ENCODE assay signal across 13 mouse cellular contexts in genomic region chr6:51710153-51710552, GRCm38 (mm10).
DNase-seq lines count a peak whose midpoint lies in the region; ATAC-seq and TF ChIP-seq lines count a peak whose summit lies in the region.
"Had no signal": no experiment of that assay in that cellular context is flagged by ENCODE, and none has a peak within 500 bp of the region (broad histone marks: within the 10 kb centered on the region; RNA-seq: fewer than 3 reads in every experiment).

No protein-coding gene starts in this region.

- no peaks in the 10 kb centered on the region for H3K27me3 ChIP-seq in kidney, embryonic 16.5 days (ENCODE audit: insufficient read depth, low read length)
- H3K27me3 ChIP-seq in neural tube, embryonic 15.5 days (replicated peaks): no peaks in the 10 kb centered on the region
- H3K27me3 ChIP-seq in hindbrain, embryonic 13.5 days: no peaks in the 10 kb centered on the region
- H3K27me3 ChIP-seq in stomach, postnatal 0 days (ENCODE audit: control insufficient read depth, insufficient read depth, low read length): no peaks in the 10 kb centered on the region
- H3K27me3 ChIP-seq: embryonic facial prominence, embryonic 15.5 days; forebrain, embryonic 15.5 days; liver, embryonic 15.5 days; midbrain, embryonic 12.5 days; stomach, embryonic 15.5 days had no signal

- no peak for ATAC-seq in kidney, embryonic 16.5 days (ENCODE audit: low FRiP score, low TSS enrichment)
- ATAC-seq in neural tube, embryonic 15.5 days (ENCODE audit: low FRiP score): no peak
- no peak for ATAC-seq in hindbrain, embryonic 13.5 days (ENCODE audit: low FRiP score)
- ATAC-seq in stomach, postnatal 0 days (ENCODE audit: low FRiP score, low TSS enrichment): no peak
- ATAC-seq in megakaryocyte progenitor cell, adult 5-6 weeks (replicated peaks; ENCODE audit: poor library complexity): no peak
- ATAC-seq: forebrain, embryonic 15.5 days had no signal

- DNase-seq in kidney, postnatal 10 days: peak; percentile 28
- DNase-seq in neural tube, embryonic 10.5 days (ENCODE audit: extremely low spot score, low spot score): peak; percentile 29
- no peak for DNase-seq in stomach, postnatal 0 days (ENCODE audit: low spot score)

- 53% methylated on average over 5 of the region's 5 CpGs for WGBS in kidney, embryonic 16.5 days
- 58% methylated on average over 5 of the region's 5 CpGs for WGBS in neural tube, embryonic 15.5 days
- WGBS in hindbrain, embryonic 13.5 days: 83% methylated on average over 5 of the region's 5 CpGs
- 59% methylated on average over 5 of the region's 5 CpGs for WGBS in stomach, postnatal 0 days

- H3K4me3 ChIP-seq in kidney, embryonic 16.5 days (ENCODE audit: low read length): no peak overlapping the region
- H3K4me3 ChIP-seq in neural tube, embryonic 15.5 days (replicated peaks): no peak overlapping the region
- no peak overlapping the region for H3K4me3 ChIP-seq in hindbrain, embryonic 13.5 days
- H3K4me3 ChIP-seq in stomach, postnatal 0 days (ENCODE audit: low read depth, low read length): no peak overlapping the region
- H3K4me3 ChIP-seq: embryonic facial prominence, embryonic 15.5 days; forebrain, embryonic 15.5 days; layer of hippocampus, adult 2 months; liver, embryonic 15.5 days; midbrain, embryonic 12.5 days; stomach, embryonic 15.5 days had no signal

- H3K9me3 ChIP-seq in kidney, embryonic 16.5 days (ENCODE audit: low read length): no peaks in the 10 kb centered on the region
- H3K9me3 ChIP-seq in neural tube, embryonic 15.5 days (replicated peaks): no peaks in the 10 kb centered on the region
- no peaks in the 10 kb centered on the region for H3K9me3 ChIP-seq in hindbrain, embryonic 13.5 days
- H3K9me3 ChIP-seq in stomach, postnatal 0 days (ENCODE audit: control insufficient read depth, low read length): no peaks in the 10 kb centered on the region
- H3K9me3 ChIP-seq: embryonic facial prominence, embryonic 15.5 days; forebrain, embryonic 15.5 days; liver, embryonic 15.5 days; midbrain, embryonic 12.5 days; stomach, embryonic 15.5 days had no signal

- TF ChIP-seq EP300 in stomach, postnatal 0 days (optimal IDR thresholded peaks at IDR 0.05): no peak

- no peak overlapping the region for H3K9ac ChIP-seq in kidney, embryonic 16.5 days (replicated peaks; ENCODE audit: low read length)
- no peak overlapping the region for H3K9ac ChIP-seq in neural tube, embryonic 15.5 days (replicated peaks)
- H3K9ac ChIP-seq in hindbrain, embryonic 13.5 days: no peak overlapping the region
- H3K9ac ChIP-seq in stomach, postnatal 0 days (ENCODE audit: low read length): no peak overlapping the region
- H3K9ac ChIP-seq: embryonic facial prominence, embryonic 15.5 days; forebrain, embryonic 15.5 days; liver, embryonic 15.5 days; midbrain, embryonic 12.5 days; stomach, embryonic 15.5 days had no signal

- peaks cover 13% of the 10 kb centered on the region for H3K4me1 ChIP-seq in kidney, embryonic 16.5 days (ENCODE audit: insufficient read depth, low read length)
- H3K4me1 ChIP-seq in neural tube, embryonic 15.5 days: peaks cover 29% of the 10 kb centered on the region
- peaks cover 38% of the 10 kb centered on the region for H3K4me1 ChIP-seq in hindbrain, embryonic 13.5 days (replicated peaks)
- no peaks in the 10 kb centered on the region for H3K4me1 ChIP-seq in stomach, postnatal 0 days (replicated peaks; ENCODE audit: control insufficient read depth, insufficient read depth)
- H3K4me1 ChIP-seq: liver, embryonic 15.5 days had no signal

- TF ChIP-seq CTCF in stomach, postnatal 0 days (IDR thresholded peaks at IDR 0.05; ENCODE audit: low read depth): no peak

- H3K36me3 ChIP-seq in kidney, embryonic 16.5 days (ENCODE audit: insufficient read depth, low read length): no peaks in the 10 kb centered on the region
- no peaks in the 10 kb centered on the region for H3K36me3 ChIP-seq in neural tube, embryonic 15.5 days
- H3K36me3 ChIP-seq in hindbrain, embryonic 13.5 days: no peaks in the 10 kb centered on the region
- no peaks in the 10 kb centered on the region for H3K36me3 ChIP-seq in stomach, postnatal 0 days (ENCODE audit: control insufficient read depth, insufficient read depth, low read length)
- H3K36me3 ChIP-seq: embryonic facial prominence, embryonic 15.5 days; forebrain, embryonic 15.5 days; liver, embryonic 15.5 days; midbrain, embryonic 12.5 days; stomach, embryonic 15.5 days had no signal

- no peak overlapping the region for H3K27ac ChIP-seq in kidney, embryonic 16.5 days (ENCODE audit: low read length)
- H3K27ac ChIP-seq in neural tube, embryonic 15.5 days (replicated peaks): no peak overlapping the region
- H3K27ac ChIP-seq in hindbrain, embryonic 13.5 days: peak overlapping the region; percentile 77
- H3K27ac ChIP-seq in stomach, postnatal 0 days (replicated peaks): no peak overlapping the region
- H3K27ac ChIP-seq: embryonic facial prominence, embryonic 15.5 days; forebrain, embryonic 15.5 days; layer of hippocampus, adult 2 months; liver, embryonic 15.5 days; stomach, embryonic 15.5 days had no signal

- H3K4me2 ChIP-seq in kidney, embryonic 16.5 days (replicated peaks; ENCODE audit: low read depth, low read length): no peak overlapping the region
- H3K4me2 ChIP-seq in neural tube, embryonic 15.5 days: no peak overlapping the region
- no peak overlapping the region for H3K4me2 ChIP-seq in hindbrain, embryonic 13.5 days
- H3K4me2 ChIP-seq in stomach, postnatal 0 days (replicated peaks; ENCODE audit: low read depth): no peak overlapping the region
- H3K4me2 ChIP-seq: embryonic facial prominence, embryonic 15.5 days; forebrain, embryonic 15.5 days; liver, embryonic 15.5 days; midbrain, embryonic 12.5 days; stomach, embryonic 15.5 days had no signal
